Mouse (Mus musculus) spleen, postnatal 14 days (tissue): ENCODE results near the gene Sppl2b.

Experiments
- DNase-seq, 2 experiments: peaks; one replicate each; pipeline ENCODE4 v3.0.0; 2021 to 2022; ENCODE audit warnings: low spot score in 2 of 2

Gene Sppl2b

DNA sequence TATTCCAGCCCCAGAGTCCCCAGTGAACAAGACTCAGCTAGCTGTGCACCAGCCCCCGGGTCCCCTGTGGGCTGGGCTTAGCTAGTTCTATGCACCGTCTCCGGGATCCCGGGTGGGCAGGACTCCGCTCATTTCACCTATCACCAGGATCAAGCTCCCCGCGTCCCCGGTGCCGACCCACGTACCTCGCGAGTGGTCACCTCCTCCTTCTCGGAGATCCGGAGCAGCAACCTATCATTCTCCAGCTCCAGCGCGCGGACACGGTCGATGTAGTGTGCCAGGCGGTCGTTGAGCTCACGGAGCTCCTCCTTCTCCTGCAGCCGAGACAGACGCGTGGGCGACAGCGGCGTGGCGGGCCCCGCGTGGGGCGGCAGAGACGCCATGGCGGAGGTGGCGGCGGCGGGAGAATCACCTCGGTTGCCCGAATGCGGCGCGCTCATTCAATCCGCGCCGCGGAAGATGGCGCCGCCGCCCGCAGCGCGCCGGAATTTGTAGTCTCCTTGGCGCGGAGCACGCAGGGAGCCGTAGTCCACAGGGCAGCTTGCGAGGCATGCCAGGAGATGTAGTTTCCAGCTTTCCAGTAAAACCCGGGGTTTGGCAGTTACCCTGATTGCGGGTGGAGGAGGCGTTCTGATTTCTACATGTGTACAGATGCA lies 62.8 kb downstream of the Sppl2b start, which contains the start of gene Lmnb2:
Gene Lmnb2 (minus strand): TSS at position 467 of the 656 bp plus-strand sequence.
- peak in 1 of 2 experiments; percentile 60 for DNase-seq
